Mouse (Mus musculus) left cerebral cortex, postnatal 4 days (tissue): ENCODE results near the gene Ranbp9. TPM values are rescaled to one million over a fixed set of nuclear protein-coding genes. Genes with fewer than 3 reads are reported as not detected.
"Not testable (repeated sequence)": the region's sequence is repeated elsewhere in the genome, so short reads cannot be mapped to it uniquely, and the experiment has no call there.

Source experiments
- DNase-seq: peaks from one replicate; pipeline ENCODE4 v3.0.0-alpha.2; 2022
- intact Hi-C: fragments of 180-260 bp; cut with DNase I; formaldehyde crosslinking; loops from one replicate; pipeline ENCODE4 v1.15.1; 2025
- total RNA-seq, 2 experiments: library from RNA; stranded (reverse); gene quantifications; 2 replicates each; pipeline ENCODE4 v1.2.3; 2021

Gene Ranbp9
- total RNA-seq, 2 experiments from 2014 or later: 64.7 to 66.3 TPM

DNA sequence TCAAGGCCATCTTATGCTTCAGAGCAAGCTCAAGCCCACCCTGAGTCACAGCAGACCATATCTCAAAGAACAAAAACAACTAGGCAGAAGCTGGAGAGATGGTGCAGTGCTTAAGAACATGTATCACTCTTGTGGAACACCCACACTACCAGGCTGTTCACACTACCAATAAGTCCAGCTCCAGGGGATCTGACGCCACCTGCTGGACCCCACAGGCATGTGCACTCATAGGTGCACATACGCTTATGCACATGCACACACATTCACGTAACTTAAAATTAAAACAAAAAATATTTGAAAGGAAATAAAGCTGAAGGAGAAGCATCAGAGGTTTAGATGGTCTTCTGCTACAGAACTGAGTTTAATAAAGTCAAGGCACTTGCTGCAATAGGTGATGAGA is 16.7 kb upstream of the Ranbp9 start:
- no peak for DNase-seq
- intact Hi-C loops: no loop called here

DNA sequence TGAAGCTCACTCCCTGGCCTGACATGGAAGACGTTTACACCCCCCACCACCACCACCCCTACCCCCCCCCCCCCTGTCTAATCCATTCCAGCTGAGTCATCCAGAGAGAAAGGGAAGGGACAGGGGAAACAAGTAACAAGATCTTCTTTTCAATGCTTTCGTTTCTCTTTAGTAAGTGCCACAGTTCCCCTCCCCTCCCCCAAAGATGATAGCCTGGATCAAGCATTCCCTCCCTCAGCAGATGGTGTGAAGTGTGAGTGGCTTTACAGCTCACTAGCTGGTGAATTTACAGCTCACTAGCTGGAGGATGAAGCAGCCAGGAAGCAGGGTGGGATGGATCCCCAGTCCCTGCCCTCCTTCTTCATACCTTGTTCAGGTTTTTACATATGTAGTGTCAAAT is 15.6 kb upstream of the Ranbp9 start:
- no peak for DNase-seq
- intact Hi-C loops: no loop called here

DNA sequence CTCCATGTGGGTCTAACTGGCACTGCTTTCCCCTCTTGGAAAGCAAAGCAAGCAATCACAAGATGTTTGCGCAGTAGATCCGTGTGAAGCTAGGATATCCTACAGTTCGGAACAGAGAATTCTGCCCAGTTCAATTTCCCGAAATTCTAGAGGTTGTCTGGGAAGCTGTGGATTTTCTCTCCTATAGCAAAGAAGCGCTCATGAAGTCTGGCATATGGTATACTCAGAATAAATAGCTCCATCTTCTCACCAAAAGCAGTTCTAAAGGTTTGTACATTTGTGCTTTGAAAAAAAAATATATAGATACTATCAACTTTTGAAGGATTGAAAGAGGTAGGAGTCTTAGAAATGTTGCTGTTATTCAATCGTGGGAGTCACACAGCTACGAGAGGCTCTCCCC is 14.6 kb upstream of the Ranbp9 start:
- no peak for DNase-seq
- intact Hi-C loops: no loop called here

DNA sequence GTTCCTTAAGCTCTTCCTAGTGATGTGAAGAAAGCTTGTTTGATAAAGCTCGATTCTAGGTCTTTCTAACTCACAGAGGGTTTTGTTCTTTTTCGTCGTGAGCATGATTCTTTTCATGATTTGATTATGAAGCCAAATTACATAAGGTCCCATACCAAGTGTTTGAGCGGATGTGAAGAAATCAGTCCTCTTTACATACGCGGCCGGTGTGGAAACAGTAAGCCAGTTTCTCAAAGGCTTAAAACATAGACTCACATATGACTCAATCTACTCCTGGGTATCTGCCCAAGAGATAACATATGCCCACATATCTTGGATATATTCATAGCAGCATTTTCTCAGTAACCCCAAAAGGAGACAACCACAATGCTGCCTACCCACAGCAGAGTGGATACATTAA is 12.6 kb upstream of the Ranbp9 start:
- no peak for DNase-seq
- intact Hi-C loops: no loop called here

DNA sequence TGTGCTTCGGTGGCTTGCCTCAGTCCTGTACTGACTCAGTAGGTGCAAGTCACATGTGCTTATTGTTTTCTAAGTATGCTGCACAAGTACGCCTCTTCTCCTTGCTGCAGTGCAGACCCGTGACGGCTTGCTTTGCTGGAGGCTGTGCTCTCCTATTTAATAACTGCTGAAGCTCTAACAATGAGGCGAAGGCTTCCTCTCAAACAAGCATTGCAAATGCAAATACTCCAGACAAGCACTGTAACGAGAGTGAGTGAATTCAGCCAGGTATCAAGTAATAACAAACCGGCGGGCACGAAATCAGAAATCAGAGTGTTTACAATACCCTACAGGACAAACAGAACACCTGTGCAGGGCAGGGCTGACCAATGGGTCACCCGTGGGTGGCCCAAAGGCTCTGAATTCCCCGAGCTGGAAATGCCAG is 12.0 kb upstream of the Ranbp9 start:
- no peak for DNase-seq
- intact Hi-C loops: no loop called here

DNA sequence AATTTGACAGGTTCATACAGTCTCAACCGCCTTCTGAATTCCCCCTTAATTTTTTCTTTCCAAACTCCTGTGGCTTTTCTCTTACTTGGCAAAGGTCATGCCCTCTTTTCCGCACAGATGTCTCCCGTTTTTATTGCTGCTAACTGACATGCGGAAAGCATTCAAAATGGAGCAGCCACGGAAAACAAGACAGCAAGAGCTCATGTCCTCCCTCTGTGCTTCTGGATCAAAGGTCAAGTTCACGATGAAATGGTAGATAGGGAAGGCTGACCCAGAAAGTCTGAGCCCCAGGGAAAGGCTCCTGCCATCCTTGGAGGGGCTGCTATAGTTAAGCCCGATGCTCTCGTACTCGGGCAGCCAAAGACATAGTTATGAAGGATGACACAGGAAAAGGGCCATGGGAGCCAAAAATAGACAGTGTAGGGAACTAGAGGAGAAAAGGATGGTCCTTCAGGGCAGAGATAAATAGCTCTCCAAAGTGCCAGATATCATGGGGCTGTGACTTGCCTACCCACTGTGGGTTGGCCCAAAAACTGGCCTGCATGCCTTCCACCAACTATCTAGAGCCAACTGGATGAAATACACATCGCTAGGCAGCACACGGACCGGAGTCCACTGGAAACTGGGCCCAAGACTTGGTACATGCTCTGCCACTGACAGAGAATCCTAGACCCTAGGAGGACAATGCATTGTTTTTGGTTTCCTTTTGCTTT is 5.6 kb upstream of the Ranbp9 start:
- intact Hi-C loops: no loop called here
- DNase-seq: no peak

DNA sequence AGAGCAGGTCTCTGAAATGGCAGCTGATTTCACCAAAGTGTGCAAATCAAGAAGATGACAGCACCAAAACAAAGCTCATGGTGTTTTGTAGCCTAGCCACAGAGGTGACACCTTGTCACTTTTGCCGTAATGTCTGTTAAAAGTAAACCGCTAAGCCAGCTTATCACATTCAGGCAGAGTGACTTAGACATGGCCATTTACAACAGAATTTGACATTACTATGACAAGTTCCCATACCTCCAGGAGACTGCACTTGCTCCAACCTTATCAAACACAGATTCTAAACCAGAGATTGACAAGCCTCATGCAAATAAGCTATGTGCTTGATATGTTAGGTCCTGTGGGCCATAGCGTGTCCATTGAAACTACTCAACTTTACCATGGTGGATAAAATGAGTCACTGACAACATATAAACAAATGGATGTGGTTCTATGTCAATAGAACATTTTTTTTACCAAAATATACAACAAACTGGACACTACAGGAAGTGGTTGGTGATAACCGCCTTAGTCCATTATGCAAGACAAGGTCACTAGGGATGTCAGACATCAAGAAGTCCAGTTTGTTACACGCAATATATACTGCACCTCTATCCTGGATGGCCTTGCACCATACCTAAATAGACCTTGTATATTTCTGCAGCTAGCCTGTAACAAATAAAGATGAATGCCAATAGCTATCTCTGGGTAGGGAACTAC is 4.3 kb upstream of the Ranbp9 start:
- intact Hi-C loops: no loop called here
- no peak for DNase-seq

DNA sequence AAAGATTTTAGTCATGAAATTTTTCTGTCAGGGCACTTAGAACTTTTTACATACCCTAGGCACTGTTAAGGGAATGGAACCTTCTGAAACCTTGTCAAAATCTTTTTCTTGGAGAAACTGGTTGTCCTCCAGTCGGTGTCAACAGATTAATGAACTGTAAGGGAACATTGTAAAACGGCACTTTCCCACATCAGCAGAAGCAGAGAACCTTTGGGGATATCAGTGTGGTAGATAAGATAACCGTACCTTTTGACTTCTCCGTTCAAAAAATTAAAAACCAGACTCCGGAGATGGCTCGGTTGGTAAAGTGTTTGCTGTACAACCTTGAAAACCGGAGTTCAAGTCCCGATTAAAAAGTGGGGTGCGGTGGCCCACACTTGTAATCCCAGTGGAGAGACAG is 1.7 kb upstream of the Ranbp9 start:
- intact Hi-C loops: no loop called here
- DNase-seq: no peak

DNA sequence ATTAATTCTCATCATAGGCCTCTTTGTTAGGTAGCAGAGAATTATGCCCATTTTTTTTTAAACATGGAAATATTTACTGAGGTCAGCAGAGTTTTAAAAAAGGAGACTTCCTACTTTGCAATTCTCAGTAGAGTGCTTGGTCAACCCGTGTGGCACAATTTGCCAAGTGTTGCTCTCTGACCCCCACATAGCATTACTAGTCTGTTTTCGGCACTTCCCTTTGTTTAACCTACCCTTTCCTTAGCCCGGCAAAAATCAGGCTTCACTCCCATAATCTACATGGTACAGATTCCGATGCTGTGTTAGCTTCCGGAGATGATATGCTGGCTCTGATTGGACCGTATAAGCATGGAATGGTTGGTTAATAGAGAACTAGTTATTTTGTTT is 770 bp upstream of the Ranbp9 start:
- no peak for DNase-seq
- intact Hi-C loops: no loop called here

DNA sequence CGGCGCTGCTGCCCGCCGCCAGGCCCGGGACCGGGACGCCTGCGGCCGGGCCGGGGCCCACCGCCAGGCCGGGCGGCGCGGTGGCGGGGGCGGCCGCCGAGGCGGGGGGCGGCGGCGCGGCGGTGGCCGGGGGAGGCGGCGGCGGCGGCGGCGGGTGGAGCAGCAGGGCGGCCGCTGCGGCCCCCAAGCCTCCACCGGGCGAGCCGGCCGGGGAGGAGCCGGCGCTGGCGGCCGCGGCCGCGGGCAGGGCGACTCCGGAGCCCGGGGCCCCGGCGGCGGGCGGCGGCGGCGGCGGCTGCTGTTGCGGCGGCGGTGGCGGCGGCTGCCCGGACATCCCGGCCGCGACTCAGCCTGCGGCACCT is 506 bp downstream of the Ranbp9 start:
- DNase-seq: no peak
- intact Hi-C loops: no loop called here

DNA sequence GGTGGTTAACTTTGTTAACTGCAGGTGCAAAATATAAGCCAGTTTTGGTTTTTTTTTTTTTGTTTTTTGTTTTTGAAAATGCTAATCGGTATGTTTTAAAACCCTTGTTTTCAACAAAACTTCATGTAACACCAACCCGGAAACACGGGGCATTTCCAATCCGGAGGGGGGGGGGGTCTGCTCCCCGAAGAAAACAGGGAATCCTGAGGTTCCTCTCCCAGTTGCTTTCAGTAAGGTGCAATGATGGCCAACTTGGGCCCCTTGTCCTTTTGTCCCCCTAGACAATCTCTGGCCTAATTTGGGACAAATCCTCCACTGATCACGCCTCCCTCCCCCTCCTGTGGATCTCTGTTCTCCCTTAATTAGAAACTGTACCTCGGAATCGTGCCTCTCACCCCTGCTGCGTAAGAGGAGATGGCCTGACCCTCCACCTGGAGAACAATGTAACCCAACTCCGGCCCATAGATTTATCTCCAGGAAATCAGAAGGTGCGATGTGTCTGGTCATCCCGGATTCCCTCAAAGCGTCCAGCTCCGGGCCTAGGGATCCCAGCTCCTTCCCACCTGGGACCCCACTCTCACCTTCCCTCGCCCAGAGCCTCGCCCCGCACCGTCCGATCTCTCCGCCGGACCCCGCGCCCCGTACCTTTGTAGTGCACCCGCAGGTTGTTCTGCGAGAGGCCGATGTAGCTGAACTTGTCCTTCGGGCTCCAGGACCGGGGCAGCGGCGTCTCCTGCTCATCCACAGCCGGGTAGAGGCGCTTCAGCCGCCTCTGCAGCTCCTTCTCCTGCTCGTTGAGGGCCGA is 1.1 kb downstream of the Ranbp9 start:
- intact Hi-C loops: no loop called here
- peak; percentile 37 for DNase-seq

DNA sequence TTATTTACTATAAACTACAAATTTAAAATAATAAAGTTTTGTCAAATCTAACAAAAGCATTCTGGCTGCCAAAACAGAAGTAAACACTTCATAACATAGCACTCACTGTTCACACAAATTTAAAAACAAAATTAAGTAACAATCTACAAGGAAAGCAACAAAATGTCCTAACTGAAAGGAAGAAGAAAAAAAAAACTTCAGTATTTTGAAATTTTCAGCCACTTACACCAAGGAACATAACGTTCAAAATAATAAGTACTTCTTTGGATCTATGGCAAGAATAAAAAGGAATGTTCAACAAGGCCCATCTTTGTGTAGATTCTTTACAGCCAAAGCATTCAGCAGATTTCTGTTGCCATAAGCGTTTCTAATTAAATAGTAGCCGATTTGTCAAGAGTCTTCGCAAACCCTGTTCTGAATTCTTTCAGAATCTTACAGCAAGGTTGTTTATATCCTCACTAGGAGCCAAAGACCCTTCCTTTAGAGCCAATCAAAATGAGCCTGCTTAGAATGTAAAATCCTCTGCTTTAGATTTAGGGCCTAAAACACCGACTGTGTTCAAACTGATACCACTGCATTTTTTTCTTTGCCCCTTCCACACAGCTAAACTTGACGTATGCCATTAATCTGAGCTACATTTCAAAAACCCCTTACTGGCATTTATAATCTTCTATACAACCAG is 1.9 kb downstream of the Ranbp9 start:
- intact Hi-C loops: no loop called here
- no peak for DNase-seq

DNA sequence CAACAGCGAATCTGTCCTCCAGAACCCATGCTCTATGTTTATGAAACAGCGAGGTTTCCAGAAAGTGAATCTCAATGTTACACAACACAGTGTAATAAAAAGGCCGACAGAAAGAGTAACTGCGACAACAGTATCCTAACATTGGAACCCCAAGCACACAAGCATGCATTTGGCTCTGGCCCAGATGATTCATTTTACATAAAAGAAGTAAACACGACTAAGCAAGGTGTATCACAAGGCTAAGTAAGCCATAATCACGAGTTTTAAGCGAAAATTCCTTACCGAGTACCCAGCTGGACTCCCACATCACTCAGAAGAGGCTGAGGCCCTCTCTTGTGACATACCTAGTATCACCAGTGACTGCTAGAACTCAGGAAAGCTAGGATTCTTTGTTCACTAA is 2.5 kb downstream of the Ranbp9 start:
- intact Hi-C loops: no loop called here
- no peak for DNase-seq

DNA sequence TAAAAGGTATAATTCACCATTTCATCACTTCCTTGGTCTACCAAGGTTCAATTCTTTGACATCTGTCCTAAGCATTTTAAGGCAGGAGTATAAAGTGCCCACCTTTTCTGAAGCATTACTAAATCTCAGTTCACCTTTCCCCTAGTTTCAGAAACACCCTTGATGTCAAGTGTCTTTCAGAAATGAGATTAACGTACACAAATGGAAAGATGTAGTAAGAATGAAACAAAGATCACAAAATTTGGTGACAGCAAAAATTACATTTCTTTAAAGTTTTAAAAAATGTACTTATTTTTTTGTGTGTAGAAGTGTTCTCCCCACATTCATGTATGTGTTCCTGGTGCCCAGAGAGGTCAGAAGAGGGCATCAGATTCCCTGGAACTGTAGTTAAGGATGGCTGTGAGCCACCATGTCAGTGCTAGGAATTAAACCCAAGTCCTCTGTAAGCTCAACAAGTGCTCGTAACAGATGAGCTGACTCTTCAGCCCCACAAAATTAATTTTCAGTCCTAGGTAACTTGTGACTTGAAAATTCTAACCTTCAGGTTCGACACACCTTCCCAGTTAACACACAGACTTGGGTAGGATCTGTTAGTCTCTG is 3.9 kb downstream of the Ranbp9 start:
- DNase-seq: no peak
- intact Hi-C loops: no loop called here

DNA sequence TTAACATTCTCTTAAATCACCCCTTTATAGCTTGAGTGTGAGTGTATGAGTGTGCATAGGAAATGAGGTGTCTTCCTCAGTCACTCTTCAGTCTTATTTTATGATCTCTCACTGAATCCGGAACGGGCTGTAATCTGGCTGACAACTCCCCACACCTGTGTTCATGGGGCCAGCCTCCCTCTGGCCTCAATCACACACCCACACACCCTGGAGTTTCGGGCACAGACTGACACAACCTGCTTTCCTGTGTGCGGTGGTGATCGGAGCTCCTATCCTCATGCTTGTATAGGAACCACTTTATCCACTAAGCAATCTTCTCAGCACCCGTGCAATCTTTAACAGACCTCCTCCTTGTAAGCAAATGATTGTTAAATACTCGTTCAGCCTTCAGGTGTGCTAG is 4.9 kb downstream of the Ranbp9 start:
- intact Hi-C loops: no loop called here

DNA sequence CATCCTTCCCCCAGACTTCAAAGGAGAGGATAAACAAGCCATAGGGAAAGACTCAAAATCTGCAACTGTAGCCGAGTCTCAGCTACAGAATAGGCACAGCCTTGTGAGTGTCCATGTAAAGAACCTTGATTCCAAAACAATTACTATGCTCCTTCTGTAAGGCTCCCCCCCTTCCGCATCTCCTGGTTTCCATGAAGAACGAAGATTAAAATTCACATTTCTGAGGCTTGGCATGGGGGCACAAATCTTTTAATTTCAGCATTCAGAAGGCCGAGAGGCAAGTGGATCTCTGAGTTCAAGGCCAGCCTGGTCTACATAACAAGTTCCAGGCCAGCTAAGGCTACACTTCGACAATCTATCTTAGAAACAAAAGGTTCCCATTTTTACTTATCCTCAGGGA is 6.4 kb downstream of the Ranbp9 start:
- no peak for DNase-seq
- intact Hi-C loops: no loop called here

More for the DNA sequence above, 4.9 kb downstream of the Ranbp9 start:
- no peak for DNase-seq

DNA sequence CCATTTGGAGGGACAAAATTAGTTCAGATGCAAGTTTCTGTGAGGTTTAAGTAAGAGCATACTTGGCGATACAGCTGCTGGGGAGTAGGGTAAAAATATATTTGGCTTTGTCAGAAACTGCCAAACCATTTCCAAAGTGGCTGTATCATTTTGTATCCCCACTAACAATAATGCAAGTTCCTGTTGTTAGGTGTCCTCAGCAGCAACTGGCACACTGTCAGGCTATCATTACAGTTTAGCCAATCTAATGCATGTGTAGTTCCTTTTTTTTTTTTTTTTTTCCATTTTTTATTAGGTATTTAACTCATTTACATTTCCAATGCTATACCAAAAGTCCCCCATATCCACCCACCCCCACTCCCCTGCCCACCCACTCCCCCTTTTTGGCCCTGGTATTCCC is 9.2 kb downstream of the Ranbp9 start:
- DNase-seq, intact Hi-C loops: not testable (repeated sequence)

DNA sequence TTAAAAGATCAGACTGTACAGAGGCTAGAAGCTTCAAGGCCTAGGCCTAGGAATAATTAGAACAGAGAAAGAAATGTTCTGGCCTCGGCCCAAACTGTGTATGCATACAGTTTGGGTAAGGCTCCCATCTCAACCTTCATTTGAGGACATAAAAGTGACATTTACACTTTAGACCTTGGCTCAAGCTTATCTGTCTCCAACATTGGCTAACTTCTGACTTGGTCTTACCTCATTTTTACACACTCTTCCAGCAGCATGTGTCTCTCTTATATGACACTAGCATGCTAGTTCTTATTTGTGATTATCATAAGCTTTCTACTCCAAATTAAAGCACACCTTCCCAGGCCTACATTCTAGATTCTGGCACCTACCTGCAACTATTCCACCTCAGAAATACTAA is 11.5 kb downstream of the Ranbp9 start:
- intact Hi-C loops: no loop called here
- DNase-seq: no peak

DNA sequence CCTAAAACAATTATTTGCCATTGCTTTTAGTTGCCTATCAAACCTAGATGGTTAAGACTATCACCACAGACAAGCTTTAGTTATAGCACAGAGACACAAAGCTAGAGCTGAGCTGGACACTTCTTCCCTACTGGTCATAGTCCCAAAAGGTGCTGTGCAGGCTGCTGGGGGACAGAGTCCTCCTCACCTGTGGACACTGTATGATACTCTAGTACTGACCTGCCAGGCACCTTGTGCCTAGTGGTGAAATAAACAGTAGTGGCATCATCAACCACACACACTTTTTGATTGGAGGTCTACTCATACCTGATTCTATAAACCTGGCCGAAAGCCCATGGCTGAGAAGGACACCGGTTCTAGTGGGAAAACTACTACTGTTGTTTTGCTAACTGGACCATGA is 16.5 kb downstream of the Ranbp9 start:
- DNase-seq: no peak
- intact Hi-C loops: no loop called here

DNA sequence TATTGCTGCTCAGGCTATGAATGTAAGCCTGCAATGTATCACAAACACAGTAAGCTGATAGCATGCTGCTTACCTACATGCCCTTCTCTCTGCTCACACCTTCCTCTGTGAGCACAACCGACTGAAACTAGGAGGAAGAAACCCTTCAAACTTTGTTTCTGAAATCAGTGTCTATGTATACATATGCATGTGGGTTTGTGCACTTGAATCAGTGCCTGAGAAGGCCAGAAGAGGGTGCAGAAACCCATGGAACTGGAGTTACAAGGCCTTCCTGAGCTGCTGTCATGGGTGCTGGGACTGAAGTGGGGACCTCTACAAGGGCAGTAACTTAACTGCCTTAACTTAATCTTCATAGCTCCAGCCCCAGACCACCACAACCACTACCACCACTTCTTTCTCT is 23.9 kb downstream of the Ranbp9 start:
- intact Hi-C loops: no loop called here
- no peak for DNase-seq

DNA sequence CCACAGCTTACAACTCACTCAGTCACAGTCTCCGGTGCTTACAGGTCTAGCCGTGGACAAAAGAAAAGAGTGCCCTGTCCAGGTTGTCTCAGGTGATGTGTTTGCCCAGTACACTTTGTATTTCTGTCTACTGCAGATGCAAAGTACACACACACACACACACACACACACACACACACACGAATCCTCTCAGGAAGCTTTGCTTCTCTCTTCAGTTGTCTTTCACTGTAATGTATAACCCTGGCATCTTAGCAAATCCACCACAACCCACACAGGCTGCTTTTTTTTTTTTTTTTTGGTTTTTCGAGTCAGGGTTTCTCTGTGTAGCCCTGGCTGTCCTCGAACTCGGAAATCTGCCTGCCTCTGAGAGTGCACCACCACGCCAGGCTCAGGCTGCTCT is 26.7 kb downstream of the Ranbp9 start:
- intact Hi-C loops: no loop called here
- no peak for DNase-seq
